7 mouse cellular contexts compared by ENCODE assay signal in the genomic region with DNA sequence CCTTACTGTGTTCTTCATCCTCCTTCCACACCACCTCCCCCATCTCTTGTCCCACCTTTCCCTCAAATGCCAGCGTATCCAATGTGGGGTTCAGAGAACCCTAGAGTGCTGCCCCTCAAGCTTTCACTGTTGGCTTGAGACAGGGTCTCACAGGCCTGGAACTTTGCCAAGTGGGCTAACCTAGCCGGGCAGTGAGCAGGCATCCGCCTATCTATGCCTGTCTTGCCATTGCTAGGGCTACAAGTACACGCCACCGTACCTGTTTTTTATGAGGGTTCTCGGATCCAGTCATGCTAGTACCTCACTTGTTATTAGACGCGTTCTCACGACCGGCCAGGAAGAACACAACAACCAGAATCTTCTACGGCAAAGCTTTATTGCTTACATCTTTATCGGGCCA. TPM values are rescaled to one million over a fixed set of nuclear protein-coding genes. Genes with fewer than 3 reads are reported as not detected.
DNase-seq lines count a peak whose midpoint lies in the region; ATAC-seq lines count a peak whose summit lies in the region.

No protein-coding gene starts in this region.

- no peaks in the 10 kb centered on the region for H3K9me3 ChIP-seq in kidney, embryonic 16.5 days (ENCODE audit: low read length)
- H3K9me3 ChIP-seq in forebrain, embryonic 15.5 days: no peaks in the 10 kb centered on the region
- no peaks in the 10 kb centered on the region for H3K9me3 ChIP-seq in midbrain, embryonic 15.5 days

- H3K9ac ChIP-seq in kidney, embryonic 16.5 days (replicated peaks; ENCODE audit: low read length): no peak overlapping the region
- H3K9ac ChIP-seq in forebrain, embryonic 15.5 days (replicated peaks): no peak overlapping the region
- H3K9ac ChIP-seq in midbrain, embryonic 15.5 days: no peak overlapping the region

- no peaks in the 10 kb centered on the region for H3K4me1 ChIP-seq in kidney, embryonic 16.5 days (ENCODE audit: insufficient read depth, low read length)
- no peaks in the 10 kb centered on the region for H3K4me1 ChIP-seq in brown adipose tissue, adult 24 weeks (ENCODE audit: control insufficient read depth, insufficient read depth, insufficient read length, low read length)
- no peaks in the 10 kb centered on the region for H3K4me1 ChIP-seq in forebrain, embryonic 15.5 days
- no peaks in the 10 kb centered on the region for H3K4me1 ChIP-seq in midbrain, embryonic 15.5 days

- H3K27ac ChIP-seq in kidney, embryonic 16.5 days (ENCODE audit: low read length): no peak overlapping the region
- no peak overlapping the region for H3K27ac ChIP-seq in brown adipose tissue, adult 24 weeks (replicated peaks; ENCODE audit: low read depth, low read length)
- no peak overlapping the region for H3K27ac ChIP-seq in forebrain, embryonic 15.5 days (replicated peaks)
- no peak overlapping the region for H3K27ac ChIP-seq in midbrain, embryonic 15.5 days

- 0 out of 2 replicates have a peak overlapping the region, but pooled peaks have one; percentile 4 for H3K4me2 ChIP-seq in kidney, embryonic 16.5 days (replicated peaks; ENCODE audit: low read depth, low read length)
- no peak overlapping the region; the same call in 1 of the 2 replicates for H3K4me2 ChIP-seq in forebrain, embryonic 15.5 days (replicated peaks)
- no peak overlapping the region for H3K4me2 ChIP-seq in midbrain, embryonic 15.5 days

- 85% methylated on average over 11 of the region's 12 CpGs for WGBS in kidney, embryonic 16.5 days
- 88% methylated on average over 12 of the region's 12 CpGs for WGBS in forebrain, embryonic 15.5 days
- WGBS in midbrain, embryonic 15.5 days: 83% methylated on average over 12 of the region's 12 CpGs

- no peaks in the 10 kb centered on the region for H3K36me3 ChIP-seq in kidney, embryonic 16.5 days (ENCODE audit: insufficient read depth, low read length)
- no peaks in the 10 kb centered on the region for H3K36me3 ChIP-seq in forebrain, embryonic 15.5 days
- H3K36me3 ChIP-seq in midbrain, embryonic 15.5 days (replicated peaks): no peaks in the 10 kb centered on the region

- H3K27me3 ChIP-seq in kidney, embryonic 16.5 days (ENCODE audit: insufficient read depth, low read length): no peaks in the 10 kb centered on the region
- no peaks in the 10 kb centered on the region for H3K27me3 ChIP-seq in forebrain, embryonic 15.5 days
- H3K27me3 ChIP-seq in midbrain, embryonic 15.5 days (replicated peaks): no peaks in the 10 kb centered on the region

- no peak for ATAC-seq in kidney, embryonic 16.5 days (ENCODE audit: low FRiP score, low TSS enrichment)
- ATAC-seq in forebrain, embryonic 15.5 days (replicated peaks): 0 out of 2 replicates have a peak, but pooled peaks have one; percentile 32
- ATAC-seq in midbrain, embryonic 15.5 days (replicated peaks): peak; percentile 37; the same call in 1 of the 2 replicates

- no peak overlapping the region for H3K4me3 ChIP-seq in kidney, embryonic 16.5 days (ENCODE audit: low read length)
- peak overlapping the region; percentile 25; the same call in 1 of the 2 replicates for H3K4me3 ChIP-seq in brown adipose tissue, adult 24 weeks (ENCODE audit: insufficient read depth, low read depth, low read length)
- no peak overlapping the region for H3K4me3 ChIP-seq in forebrain, embryonic 15.5 days
- H3K4me3 ChIP-seq in midbrain, embryonic 15.5 days: no peak overlapping the region

- no peak for DNase-seq in kidney, postnatal 25 days
- no peak for DNase-seq in right cerebral cortex, postnatal 36 days (ENCODE audit: low spot score in 2 of 2)
- no peak for DNase-seq in layer of hippocampus, adult 11-12 months (ENCODE audit: low spot score)

RNA-seq across cellular contexts. Expression of gene Marveld2, which starts 28.1 kb away (rescaled TPM):
- polyA plus RNA-seq in kidney, embryonic 16.5 days (2015; fragmentation: Nextera tagmentation; extraction: Ambion mirVana): 18.8 and 20.5 TPM in 2 replicates
- 0.36 TPM in 1 of 2 replicates, not detected in the other for polyA plus RNA-seq in brown adipose tissue, adult 24 weeks (2012; ENCODE audit: insufficient read depth, insufficient read length, missing spikeins)
- polyA plus RNA-seq in forebrain, embryonic 15.5 days (2015; fragmentation: Nextera tagmentation; extraction: Ambion mirVana): 1.1 and 1.4 TPM in 2 replicates
- 2.3 and 2.7 TPM in 2 replicates for polyA plus RNA-seq in midbrain, embryonic 15.5 days (2015; fragmentation: Nextera tagmentation; extraction: Ambion mirVana)

RNA-seq across cellular contexts. Expression of gene Ocln, which starts 36.1 kb away (rescaled TPM):
- 34.3 and 34.4 TPM in 2 replicates for polyA plus RNA-seq in kidney, embryonic 16.5 days (2015; fragmentation: Nextera tagmentation; extraction: Ambion mirVana)
- not detected in 2 replicates for polyA plus RNA-seq in brown adipose tissue, adult 24 weeks (2012; ENCODE audit: insufficient read depth, insufficient read length, missing spikeins)
- 6.0 and 7.7 TPM in 2 replicates for polyA plus RNA-seq in forebrain, embryonic 15.5 days (2015; fragmentation: Nextera tagmentation; extraction: Ambion mirVana)
- 7.4 and 8.6 TPM in 2 replicates for polyA plus RNA-seq in midbrain, embryonic 15.5 days (2015; fragmentation: Nextera tagmentation; extraction: Ambion mirVana)
